Mouse (Mus musculus) cortical plate, adult 2 months (tissue): Measurements from ENCODE around the gene Fhdc1. TPM values are rescaled to one million over a fixed set of nuclear protein-coding genes. Genes with fewer than 3 reads are reported as not detected.

Experiments used
- H3K27ac ChIP-seq: fragments of 200-500 bp; 2 replicates; pipeline ENCODE4 v1.5.1; 2012; ENCODE audit warnings: low read length, control low read depth, inconsistent platforms; ENCODE audit not compliant: insufficient read depth
- H3K4me1 ChIP-seq: fragments of 200-500 bp; 2 replicates; pipeline ENCODE4 v1.6.1; 2011; ENCODE audit warnings: low read length; ENCODE audit not compliant: control insufficient read depth, insufficient read depth
- H3K4me3 ChIP-seq: fragments of 200-500 bp; 2 replicates; pipeline ENCODE4 v1.5.1; 2011; ENCODE audit warnings: mild to moderate bottlenecking, low read length, control low read depth; ENCODE audit not compliant: insufficient read depth
- CTCF ChIP-seq: fragments of 200-500 bp; IDR thresholded peaks from 2 replicates; pipeline ENCODE4 v1.5.1; 2011; ENCODE audit warnings: mild to moderate bottlenecking, control low read depth, low read length; ENCODE audit not compliant: insufficient read depth; ENCODE audit errors: extremely low read depth
- POLR2A ChIP-seq: fragments of 200-500 bp; IDR thresholded peaks from 2 replicates; pipeline ENCODE4 v1.6.1; 2011; ENCODE audit warnings: mild to moderate bottlenecking, low read length, control low read depth; ENCODE audit not compliant: insufficient read depth; ENCODE audit errors: extremely low read depth
- polyA plus RNA-seq: library from polyadenylated mRNA; depleted of rRNA; stranded (reverse); fragments of >200 nt; gene quantifications from 2 replicates; pipeline ENCODE4 v1.2.3, GENCODE M21; 2012

Fhdc1 gene
- polyA plus RNA-seq, 1 experiment, result 1.9 TPM

- H3K27ac ChIP-seq, result no peak overlapping the region
- no peaks in the 10 kb centered on the region for H3K4me1 ChIP-seq
- no peak overlapping the region for H3K4me3 ChIP-seq
- TF ChIP-seq CTCF (no peak), POLR2A (no peak)
Measured at GRCm38 (mm10) chr3:84465822-84466500, 14.3 kb downstream of the Fhdc1 start.

GRCm38 (mm10) chr3:84461687-84462086 is 18.5 kb downstream of the Fhdc1 start:
- TF ChIP-seq POLR2A (no peak), CTCF (no peak)
- H3K4me1 ChIP-seq, result no peaks in the 10 kb centered on the region
- H3K4me3 ChIP-seq, result no peak overlapping the region
- H3K27ac ChIP-seq, result no peak overlapping the region

GRCm38 (mm10) chr3:84460952-84461351 is 19.3 kb downstream of the Fhdc1 start:
- H3K27ac ChIP-seq, result no peak overlapping the region
- TF ChIP-seq POLR2A (no peak), CTCF (no peak)
- H3K4me3 ChIP-seq, result no peak overlapping the region
- H3K4me1 ChIP-seq, result no peaks in the 10 kb centered on the region

- H3K4me3 ChIP-seq, result no peak overlapping the region
- no peak overlapping the region for H3K27ac ChIP-seq
- H3K4me1 ChIP-seq, result no peaks in the 10 kb centered on the region
- TF ChIP-seq POLR2A (no peak), CTCF (no peak)
Measured at GRCm38 (mm10) chr3:84460499-84460898, 19.7 kb downstream of the Fhdc1 start.

GRCm38 (mm10) chr3:84455733-84456417 is 24.4 kb downstream of the Fhdc1 start:
- Histone ChIP-seq H3K27ac (no peak overlapping the region), H3K4me1 (no peaks in the 10 kb centered on the region), H3K4me3 (no peak overlapping the region)
- TF ChIP-seq POLR2A (no peak), CTCF (no peak)

- no peak overlapping the region for H3K4me3 ChIP-seq
- TF ChIP-seq POLR2A, result no peak
- TF ChIP-seq CTCF, result no peak
- H3K4me1 ChIP-seq, result no peaks in the 10 kb centered on the region
- no peak overlapping the region for H3K27ac ChIP-seq
Measured at GRCm38 (mm10) chr3:84450651-84451050, 29.6 kb downstream of the Fhdc1 start.

GRCm38 (mm10) chr3:84449015-84449414 is 31.2 kb downstream of the Fhdc1 start:
- no peaks in the 10 kb centered on the region for H3K4me1 ChIP-seq
- TF ChIP-seq CTCF (no peak), POLR2A (no peak)
- no peak overlapping the region for H3K27ac ChIP-seq
- H3K4me3 ChIP-seq, result no peak overlapping the region

- Histone ChIP-seq H3K4me1 (no peaks in the 10 kb centered on the region), H3K4me3 (no peak overlapping the region), H3K27ac (no peak overlapping the region)
- TF ChIP-seq POLR2A, result no peak
- TF ChIP-seq CTCF, result no peak
Measured at GRCm38 (mm10) chr3:84447803-84448202, 32.4 kb downstream of the Fhdc1 start.

GRCm38 (mm10) chr3:84445838-84446237 is 34.4 kb downstream of the Fhdc1 start:
- H3K4me1 ChIP-seq, result no peaks in the 10 kb centered on the region
- no peak overlapping the region for H3K27ac ChIP-seq
- no peak overlapping the region for H3K4me3 ChIP-seq
- TF ChIP-seq POLR2A (no peak), CTCF (no peak)

- peaks cover 3% of the 10 kb centered on the region; the same call in 1 of the 2 replicates for H3K4me1 ChIP-seq
- TF ChIP-seq POLR2A (no peak), CTCF (no peak)
Measured at GRCm38 (mm10) chr3:84442890-84443289, 37.3 kb downstream of the Fhdc1 start.

More at GRCm38 (mm10) chr3:84442890-84443289, 37.3 kb downstream of the Fhdc1 start:
- H3K27ac ChIP-seq, result no peak overlapping the region
- no peak overlapping the region for H3K4me3 ChIP-seq
